Mouse (Mus musculus) skeletal muscle tissue, adult 2 months (tissue): ENCODE results near the gene Ccdc177.

ENCODE experiments used
- DNase-seq: peaks from one replicate; pipeline ENCODE4 v3.0.0-alpha.2; 2012; ENCODE audit warnings: low read depth, low spot score

The Ccdc177 gene

DNA sequence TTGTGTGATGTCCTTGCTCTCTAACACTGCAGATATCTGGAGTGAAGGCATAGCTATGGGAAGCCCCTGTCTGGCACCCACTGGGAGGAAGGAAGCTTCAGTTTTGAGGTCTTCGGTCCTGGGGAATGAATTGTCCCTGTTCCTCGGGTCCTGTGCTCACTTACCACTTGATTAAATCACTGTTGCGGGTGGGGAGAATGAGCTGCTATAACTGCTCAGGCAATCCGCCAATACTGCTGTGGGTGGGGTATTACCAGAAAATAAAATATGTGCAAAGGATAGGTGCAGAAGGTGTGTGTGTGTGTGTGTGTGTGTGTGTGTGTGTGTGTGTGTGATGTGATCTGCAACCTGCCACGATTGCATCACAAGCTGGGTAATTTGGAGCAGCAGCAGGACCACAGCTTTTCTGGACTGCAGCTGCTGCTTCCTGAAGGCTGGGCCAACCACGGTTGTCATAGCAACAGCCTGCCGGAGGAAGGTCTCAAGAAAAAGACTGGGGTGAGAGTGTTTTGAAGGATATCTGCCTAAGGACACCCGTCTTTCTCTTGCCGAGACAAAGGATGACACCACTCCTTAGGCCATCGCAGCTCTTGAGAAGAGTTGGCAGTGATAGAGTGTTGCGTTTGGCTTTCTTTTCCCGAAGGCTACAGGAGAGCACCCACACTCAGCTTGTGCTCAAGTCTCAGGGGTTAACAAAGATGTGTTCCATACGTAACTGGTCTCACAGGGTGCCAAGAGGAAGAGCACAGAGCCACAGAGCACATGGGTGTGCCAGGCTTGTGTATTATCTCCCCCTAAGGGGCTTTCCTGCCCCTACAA lies 23.8 kb downstream of the Ccdc177 start:
- no peak for DNase-seq

DNA sequence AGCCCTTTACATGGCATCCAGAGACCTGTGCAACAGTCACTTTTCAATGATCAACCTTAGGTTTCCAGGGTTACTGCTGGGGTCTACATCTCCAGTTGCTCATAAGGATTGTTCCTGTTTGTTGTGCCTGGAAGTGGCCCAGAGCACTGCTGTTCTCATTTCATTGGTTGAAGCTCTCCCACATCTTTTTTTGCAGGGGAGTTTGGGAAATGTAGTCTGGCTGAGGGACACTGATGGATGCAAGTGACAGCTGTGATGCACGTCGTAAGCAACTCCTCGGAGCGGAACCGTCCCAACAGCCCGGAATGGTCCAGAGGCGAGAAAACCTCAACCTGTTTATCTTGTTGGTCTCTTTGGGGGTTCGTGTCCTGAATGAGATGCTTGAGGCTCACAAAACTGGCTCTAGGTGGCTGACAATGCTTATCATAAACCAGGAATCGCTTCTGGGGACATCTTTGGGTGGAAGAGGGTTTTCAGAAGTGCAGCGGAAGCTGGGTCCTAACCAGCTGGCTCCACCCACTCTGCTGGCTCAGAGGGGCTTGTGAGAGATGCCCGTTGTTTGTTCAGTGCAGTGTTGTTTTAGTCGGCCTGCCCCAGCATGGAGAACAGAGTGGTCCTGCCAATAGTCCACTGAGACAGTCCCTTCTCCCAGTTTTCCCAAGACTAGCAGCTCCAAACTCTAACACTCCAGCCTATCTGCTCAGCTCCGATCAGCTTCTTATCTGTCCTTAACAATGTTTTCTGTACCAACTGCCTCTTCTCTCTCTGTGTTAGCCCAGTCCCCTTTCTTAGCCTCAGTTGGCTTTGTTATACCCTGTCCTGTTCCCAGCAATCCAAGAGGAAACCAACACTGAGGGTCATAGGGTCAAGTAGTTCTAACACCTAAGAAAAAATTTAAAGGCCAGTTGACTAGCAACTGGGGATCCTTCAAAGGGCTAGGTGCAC lies 25.7 kb downstream of the Ccdc177 start:
- DNase-seq, result no peak

DNA sequence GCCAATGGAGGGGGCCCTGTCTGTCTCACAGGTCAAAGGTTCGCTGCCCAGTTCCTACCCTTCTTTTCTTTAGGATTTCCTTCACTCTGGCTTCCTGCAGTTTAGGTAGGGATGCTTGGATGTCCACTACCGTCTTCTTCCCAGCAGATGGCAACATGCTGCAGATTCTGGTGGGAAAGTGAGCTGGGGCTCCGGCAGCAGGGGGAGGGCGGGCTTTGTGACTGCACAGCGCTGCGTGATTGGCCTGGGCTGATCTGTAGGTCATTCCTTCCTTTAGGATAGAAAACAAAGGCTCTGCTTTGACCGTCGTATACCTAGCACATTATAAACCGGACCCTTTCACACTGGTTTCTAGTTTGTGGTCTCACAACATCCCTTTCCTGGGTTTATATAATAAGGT lies 29.9 kb downstream of the Ccdc177 start:
- peak; percentile 18 for DNase-seq

DNA sequence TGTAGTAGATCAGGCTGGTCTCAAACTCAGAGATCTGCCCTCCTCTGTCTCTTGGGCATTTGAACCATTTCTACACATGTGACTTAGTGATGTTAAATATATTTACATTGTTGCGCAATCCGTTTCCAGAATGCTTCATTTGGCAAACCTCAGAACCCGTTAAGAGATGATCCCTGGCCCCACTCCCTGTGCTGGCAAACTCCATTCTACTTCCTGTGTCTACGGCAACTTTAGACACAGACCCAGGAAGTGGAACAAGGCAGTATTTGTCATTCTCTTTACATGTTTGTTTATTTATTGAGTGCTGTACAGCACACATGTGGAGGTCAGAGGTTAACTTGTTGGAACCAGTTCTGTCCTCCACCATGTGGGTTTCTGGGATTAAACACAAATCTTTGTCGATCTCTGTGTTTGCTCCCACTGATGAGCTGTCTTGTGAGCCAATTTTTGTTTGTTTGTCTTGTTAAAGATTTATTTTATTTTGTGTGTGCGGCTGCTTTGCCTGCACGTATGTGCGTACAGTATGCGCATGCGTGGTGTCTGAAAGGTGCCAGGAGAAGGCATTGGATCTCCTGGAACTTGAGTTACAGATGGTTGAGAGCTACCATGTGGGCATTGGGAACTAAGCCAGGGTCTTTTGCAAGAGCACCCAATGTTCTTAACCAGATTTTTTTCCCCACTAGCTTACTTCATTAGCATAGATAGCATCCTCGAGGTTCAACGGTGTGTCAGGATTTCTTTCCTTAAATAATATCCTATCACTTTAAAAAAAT lies 30.5 kb downstream of the Ccdc177 start:
- DNase-seq, result no peak

GRCm38 (mm10) chr12:80728814-80729213 lies 31.7 kb downstream of the Ccdc177 start:
- DNase-seq, result no peak

DNA sequence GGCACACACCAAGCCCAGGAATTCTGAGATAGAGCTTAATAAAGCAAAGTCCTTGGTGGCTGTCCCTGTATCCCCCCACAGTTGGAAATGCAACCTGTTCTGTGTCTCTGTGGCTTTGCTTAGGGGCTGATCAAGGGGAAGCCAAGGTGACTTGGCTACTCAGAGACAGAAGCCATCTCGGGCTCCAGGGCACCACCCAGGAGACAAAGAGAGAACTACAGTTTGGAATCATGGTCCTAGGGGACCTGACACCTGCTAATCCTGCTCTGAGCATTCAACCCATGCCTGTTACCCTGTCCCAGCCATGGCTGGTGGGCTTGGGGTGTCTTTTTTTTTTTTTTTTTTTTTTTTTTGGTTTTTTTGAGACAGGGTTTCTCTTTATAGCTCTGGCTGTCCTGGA lies 32.3 kb downstream of the Ccdc177 start:
- no peak for DNase-seq

DNA sequence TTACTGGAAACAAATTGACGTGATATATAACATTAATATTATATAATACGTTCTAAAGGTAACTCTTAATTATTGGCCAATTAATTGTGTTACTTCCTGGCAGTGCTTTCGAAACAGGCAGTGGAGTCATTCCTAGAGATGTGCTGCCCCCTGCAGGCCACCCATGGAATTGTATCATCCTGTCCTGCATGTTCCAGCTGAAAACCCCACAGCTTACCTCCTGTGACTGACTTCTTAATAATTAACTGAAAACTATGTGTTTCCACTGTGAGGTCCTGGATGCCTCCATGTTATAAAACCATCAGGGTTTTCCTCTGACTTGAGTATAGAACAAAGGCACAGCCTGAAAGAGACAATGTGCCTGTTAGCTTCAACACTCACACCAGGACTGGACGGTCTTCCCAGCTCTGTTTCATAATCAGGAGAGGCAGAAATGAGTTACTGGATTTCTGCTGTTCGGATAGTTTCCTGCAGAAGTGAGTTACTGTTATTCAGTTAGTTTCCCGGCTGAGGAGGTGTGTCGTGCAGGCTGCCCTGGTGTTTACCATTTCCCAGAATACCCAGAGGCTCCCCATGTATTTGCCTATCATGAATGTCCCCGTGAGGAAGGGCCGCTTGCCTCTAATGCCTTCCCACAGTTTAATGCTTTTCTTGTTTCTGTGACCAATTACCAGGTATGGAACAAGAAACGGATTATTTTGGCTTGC lies 35.5 kb downstream of the Ccdc177 start:
- DNase-seq, result peak; percentile 48

- DNase-seq, result no peak
Measured at GRCm38 (mm10) chr12:80721458-80721857, 39.0 kb downstream of the Ccdc177 start.

GRCm38 (mm10) chr12:80720507-80720906 lies 40.0 kb downstream of the Ccdc177 start:
- DNase-seq, result no peak

DNA sequence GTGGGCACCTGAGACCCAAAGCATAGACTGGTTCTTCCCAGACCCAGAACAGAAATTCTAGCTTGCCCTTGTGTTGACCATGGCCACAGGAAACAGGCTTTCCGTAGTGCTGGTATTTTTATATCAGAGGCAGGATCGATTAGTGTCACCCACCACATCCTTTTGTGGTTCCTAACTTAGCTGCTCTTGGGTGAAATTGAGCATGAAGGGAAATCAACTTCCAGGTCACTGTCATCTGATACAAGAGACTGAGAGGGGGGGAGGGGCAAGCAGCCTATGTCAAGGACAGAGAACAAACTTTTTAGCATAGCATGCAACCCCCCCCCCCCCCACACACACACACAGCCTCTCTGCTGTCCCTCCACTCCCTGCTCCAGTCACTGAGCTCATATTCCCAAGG lies 41.3 kb downstream of the Ccdc177 start:
- DNase-seq, result no peak

- DNase-seq, result no peak
Measured at GRCm38 (mm10) chr12:80715915-80716314, 44.6 kb downstream of the Ccdc177 start.

- DNase-seq, result no peak
Measured at GRCm38 (mm10) chr12:80706915-80707604, 53.4 kb downstream of the Ccdc177 start.

DNA sequence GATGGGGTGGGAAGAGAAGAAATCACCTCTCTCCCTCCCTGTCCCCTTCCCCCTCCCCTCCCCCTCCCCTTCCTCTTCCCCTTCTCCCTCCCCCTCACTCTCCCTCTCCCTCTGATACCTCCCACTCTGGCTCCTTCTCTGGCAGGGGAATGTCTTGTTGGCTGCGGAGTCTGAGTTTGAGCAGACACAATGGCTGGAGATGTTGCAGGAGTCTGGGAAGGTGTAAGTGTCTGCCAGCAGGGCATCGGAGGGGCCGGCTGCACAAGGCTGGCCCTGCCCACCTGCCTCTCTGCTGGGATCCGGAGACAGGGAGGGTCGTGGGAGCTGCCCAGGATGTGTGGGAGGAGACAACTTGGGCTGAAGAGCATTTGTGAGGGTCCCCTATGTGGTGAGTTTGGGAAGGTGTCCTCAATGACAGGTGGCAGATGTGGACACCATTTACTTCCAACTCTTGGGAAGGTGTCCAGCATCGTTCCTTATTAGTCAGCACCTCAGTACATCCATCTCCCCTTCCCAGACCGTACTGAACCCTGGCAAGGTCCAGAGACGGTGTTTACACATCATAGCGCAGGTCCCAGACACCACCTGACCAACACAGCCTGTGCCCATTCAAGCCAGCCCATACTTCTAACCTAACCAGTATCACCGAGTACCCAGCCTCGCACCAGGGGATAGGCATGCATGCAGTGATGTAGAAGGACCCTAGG lies 54.1 kb downstream of the Ccdc177 start:
- DNase-seq, result no peak
